Mouse (Mus musculus) heart, postnatal 25 days (tissue): ENCODE results near the gene Tmem184b. TPM values are rescaled to one million over a fixed set of nuclear protein-coding genes. Genes with fewer than 3 reads are reported as not detected.

Source experiments
- DNase-seq: peaks from one replicate; pipeline ENCODE4 v3.0.0; 2022; ENCODE audit warnings: low spot score
- intact Hi-C: fragments of 180-260 bp; cut with DNase I; formaldehyde crosslinking; loops from one replicate; pipeline ENCODE4 v1.15.1; 2025
- total RNA-seq, 2 experiments: library from RNA; stranded (reverse); gene quantifications; 2 replicates each; pipeline ENCODE4 v1.2.3; 2021

The Tmem184b gene
- total RNA-seq, result 10 to 100 TPM; 43.0 to 46.7 TPM

DNA sequence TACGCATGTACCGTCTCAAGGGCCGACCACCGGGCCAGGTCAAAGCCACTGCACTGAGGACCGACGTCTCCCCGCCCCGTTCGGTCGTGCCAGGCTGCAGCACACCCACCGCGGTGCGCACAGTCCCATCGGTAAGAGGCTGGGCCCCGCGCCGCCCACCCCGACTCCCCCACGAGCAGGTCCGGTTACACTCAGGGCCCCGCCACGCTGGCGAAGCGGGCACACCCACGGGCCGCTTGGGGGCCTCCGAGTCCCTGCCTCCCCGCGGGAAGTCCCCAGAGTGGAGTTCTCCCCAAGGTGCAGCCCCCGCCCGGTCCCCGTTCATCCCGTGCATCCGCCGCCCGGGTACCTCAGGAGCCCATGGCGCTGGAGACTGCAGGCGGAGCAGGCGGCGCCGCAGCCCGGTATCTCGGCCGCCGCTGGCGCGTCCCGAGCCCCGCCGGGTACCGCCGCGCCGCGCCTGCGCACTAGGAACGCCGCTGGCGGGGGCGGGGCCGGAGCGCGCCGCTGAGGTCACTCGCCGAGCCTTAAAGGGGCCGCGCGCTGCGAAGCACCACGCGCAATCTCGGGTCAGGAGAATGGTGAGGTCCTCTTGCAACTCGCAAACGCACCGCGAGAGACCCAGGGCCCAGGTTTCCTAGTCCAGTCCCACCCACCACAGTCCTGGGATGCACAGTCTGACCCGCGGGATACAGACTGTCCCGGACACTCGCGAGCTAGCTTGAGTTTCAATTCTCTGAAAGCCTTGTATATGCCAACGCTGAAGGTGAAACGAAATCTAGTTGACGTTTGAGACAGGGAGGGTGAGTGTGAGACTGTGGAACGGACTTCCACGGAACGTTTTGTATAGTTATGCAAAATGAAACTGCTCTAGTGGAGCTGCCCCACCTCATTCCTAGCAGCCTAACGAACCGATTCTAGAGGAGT lies at the start of gene Tmem184b:
Tmem184b (minus strand) TSS at position 734 of the 927 bp plus-strand sequence.
- peak; percentile 84 for DNase-seq
- intact Hi-C loops, result loop anchor here (2.0 kb wide), 1 partner anchor 40 kb away; no protein-coding TSS in a partner anchor

DNA sequence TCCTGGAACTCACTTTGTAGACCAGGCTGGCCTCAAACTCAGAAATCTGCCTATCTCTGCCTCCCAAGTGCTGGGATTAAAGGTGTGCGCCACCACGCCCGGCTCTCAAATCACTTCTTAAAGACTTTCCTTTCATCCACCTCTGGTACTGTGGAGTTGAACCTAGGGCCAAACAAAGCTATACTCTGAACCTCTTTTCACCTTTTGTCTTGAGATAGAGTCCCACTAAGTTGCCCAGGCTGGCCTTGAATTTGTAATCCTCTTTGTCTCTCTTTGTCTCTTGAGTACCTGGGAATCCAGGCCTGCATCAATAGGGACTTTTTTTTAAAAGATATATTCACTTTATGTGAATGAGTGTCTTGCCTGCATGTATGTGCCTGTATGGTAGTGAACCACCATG lies 44.7 kb upstream of the Tmem184b start:
- intact Hi-C loops, result no loop called here

DNA sequence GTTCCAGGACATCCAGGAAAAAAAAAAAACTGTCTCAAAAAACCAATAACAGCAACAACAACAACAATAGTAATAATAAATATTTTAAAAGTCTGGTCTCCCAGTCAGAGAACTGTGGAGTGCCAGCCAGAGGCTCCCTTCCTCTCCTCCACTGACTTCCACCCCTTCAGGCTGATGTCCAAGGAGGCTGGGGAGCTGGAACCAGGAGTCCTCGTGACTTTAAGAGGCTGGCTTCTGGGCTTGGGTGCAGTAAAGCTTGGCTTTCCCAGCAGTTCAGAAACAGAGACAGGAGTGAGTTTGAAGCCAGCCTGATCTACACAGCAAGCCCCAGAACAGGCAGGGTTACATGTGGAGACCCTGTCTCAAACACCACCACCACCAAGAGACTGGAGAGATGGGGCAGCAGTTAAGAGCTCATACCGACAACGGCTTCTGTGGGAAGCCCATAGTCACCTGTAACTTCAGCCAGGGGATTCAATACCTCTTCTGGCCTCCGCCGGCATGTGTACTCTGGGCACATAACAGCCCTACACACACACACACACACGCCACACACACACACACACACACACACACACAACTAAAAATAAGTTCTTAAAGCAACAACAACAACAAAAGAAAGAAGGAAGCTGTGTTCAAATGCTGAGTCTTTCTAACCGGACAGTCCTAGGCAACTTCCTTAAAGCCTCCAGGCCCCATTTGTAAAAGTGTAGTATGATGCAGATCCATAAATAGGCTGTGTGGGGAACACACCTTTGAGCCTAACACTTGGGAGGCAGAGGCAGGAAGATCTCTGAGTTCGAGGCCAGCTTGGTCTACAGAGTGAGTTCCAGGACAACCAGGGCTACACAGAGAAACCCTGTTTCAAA lies 42.7 kb upstream of the Tmem184b start:
- no peak for DNase-seq

More for the DNA sequence above, 44.7 kb upstream of the Tmem184b start:
- no peak for DNase-seq

DNA sequence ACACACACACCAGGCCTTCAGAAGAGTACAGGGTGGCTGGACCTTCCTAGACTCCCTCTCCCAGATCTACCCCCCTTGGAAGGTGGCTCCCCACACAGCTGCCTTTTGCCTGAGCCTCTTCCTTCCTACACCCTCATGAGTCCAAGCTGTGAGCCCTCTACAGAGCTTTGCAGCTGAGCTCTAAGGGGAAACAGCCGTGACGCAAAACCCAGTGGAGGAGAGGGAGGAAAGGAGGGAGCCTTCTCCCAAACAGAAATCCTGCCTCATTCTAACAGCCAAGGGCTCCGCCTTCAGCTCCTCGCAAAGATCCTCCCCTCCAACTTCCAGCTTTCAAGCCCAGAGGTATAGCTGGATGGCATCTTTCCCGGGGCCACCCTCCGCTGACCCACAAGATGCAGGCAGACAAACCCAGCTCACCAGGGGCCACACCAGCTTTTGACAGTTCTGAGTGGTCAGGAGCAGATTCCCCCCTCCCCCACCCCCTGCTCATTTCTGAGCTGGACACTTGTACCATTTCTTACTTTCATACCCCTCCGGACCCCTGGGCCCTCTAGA lies 40.6 kb upstream of the Tmem184b start:
- no peak for DNase-seq
- intact Hi-C loops, result loop anchor here (2.0 kb wide), 1 partner anchor 41 kb away; the partner anchor contains the start of gene Tmem184b

More for the DNA sequence above, 42.7 kb upstream of the Tmem184b start:
- intact Hi-C loops, result no loop called here

DNA sequence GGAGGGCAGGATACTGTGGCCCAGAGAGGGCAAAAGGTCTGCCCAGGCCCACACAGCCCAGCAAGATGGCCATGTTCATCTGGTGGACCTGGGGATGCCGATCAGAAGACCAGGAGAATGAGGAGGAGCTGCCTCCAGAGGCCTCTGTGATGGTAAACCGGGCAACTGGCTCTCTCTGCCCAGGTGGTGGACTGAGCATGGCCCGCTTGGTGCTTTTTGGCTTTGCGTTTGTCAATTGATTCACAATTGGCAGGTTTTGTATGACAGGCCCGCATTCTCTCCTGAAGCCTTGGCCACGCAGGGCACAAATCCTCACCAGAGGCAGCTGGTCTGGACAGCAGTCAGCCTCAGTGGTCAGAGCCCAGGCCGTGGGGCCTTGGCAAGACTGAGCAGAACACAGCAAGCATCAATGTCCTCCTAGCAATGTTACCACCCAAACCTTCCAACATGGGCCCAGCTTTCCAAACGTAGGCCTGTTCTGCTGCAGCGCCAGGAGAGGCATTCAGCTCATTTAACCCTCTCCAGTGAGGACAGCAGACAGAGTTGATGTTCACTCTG lies 39.7 kb upstream of the Tmem184b start:
- intact Hi-C loops, result loop anchor here (2.0 kb wide), 1 partner anchor 40 kb away; the partner anchor contains the start of gene Tmem184b
- DNase-seq, result no peak

DNA sequence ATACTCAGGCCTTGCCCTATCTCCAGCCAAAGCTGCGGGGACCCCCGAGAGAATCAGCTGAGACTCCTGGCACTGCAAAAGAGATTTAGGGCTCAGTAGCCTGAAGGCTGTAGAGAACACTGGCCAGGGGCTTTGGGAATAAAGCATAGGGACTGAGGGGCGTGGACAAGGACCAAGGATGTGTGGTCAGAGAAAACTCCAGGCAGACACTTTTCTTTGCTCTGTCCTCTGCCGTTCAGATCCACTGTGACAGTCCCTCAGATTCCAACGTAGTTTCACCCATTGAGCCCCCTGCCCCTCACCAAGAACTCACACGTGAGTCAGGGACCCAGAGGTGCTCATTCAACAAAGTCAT lies 38.9 kb upstream of the Tmem184b start:
- DNase-seq, result no peak
- intact Hi-C loops, result loop anchor here (2.0 kb wide), 1 partner anchor 39 kb away; the partner anchor contains the start of gene Tmem184b

DNA sequence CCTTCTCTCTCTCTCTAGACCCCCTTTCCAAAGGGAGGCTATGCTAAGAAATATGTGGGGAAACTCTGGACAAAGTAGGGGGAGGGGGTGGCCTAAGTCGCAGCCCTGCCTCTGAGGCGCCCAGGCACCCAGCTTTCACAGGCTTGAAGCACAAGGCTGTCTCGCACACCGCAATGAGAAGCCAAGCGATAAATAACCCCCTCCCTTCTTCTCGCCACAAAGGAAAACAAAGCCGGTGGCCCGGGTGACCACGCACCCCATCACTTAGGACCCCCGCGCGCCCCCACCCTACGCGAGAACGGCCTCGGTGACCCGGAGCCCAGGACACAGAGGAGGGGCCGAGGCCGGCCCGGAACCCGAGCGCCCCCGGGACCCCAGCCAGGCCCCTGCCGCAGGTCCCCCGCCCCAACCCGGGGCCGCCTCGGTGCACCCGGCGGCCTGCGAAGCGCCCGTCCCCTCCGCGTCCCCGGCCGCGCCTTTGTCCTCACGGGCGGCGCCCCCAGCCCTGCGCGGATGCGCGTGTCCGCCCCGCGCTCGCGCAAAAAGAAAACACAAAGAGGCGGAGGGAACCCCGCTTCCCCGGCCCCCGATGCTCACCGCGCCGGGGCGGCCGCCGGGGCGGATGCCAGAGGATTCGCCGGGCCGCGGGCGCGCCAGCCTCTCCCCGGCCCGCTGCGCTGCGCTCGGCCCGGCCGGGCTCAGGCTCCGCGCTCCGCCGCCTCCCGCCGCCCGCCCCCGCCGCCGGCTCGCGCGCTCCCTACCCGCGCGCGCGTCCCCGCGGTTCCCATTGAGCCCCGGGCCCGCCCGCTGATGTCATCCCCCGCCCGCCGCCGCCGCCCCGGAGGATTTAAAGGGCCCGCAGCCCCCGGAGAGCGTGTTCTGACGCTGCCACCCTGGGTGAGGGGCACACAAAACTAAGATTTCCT lies 38.2 kb upstream of the Tmem184b start:
- intact Hi-C loops, result loop anchor here (2.0 kb wide), 1 partner anchor 39 kb away; the partner anchor contains the start of gene Tmem184b
- peak; percentile 75 for DNase-seq

DNA sequence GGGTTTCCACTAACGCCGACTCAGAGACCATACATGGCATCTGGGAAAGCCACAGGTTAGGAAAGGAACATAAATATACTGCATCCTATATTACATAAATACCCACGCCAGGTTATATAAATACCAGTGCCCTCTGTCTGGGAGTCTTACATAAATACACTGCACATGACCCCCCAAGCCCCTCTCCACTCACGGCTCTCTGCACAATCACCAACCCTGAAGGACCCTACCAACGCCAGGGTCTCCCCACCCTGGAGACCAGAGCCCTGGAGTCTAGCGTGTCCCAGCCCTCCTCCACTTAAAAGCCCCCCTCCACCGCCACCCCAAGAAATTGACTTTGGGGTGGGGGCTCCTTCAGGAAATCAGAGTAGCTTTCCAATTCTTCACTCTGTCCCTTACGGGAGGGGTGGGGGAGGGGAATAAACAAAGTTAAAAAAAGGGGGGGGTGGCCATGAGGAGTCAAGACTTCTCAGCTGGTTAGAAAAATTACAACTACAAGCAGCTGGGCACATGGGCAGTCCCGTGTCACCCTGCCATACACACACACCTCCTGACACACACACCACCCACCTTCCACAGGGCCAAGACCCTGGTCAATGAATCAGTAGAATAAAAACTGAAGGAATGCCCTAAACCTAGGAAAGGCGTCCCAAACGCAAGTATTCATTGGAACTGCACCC lies 37.4 kb upstream of the Tmem184b start:
- intact Hi-C loops, result no loop called here

DNA sequence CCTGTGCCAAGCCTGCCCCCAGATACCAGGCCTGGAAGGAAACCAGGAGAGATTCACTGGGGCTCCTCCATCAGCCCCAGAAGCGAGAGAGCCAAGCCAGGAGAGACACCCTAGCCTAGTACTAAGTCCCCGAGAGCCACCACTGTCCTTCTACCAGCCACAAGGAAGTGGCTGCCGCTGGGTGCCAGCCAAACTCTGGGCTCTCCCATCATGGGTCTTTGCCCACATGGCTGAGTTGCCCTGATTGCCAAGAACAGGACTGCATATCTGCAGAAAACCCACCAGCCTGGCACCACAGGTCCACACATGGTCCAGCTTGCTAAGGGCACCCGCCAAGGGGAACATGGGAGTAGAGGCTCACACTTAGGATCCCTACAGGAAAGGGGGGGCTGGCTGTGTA lies 36.9 kb upstream of the Tmem184b start:
- intact Hi-C loops, result no loop called here
- peak; percentile 37 for DNase-seq

More for the DNA sequence above, 37.4 kb upstream of the Tmem184b start:
- no peak for DNase-seq

DNA sequence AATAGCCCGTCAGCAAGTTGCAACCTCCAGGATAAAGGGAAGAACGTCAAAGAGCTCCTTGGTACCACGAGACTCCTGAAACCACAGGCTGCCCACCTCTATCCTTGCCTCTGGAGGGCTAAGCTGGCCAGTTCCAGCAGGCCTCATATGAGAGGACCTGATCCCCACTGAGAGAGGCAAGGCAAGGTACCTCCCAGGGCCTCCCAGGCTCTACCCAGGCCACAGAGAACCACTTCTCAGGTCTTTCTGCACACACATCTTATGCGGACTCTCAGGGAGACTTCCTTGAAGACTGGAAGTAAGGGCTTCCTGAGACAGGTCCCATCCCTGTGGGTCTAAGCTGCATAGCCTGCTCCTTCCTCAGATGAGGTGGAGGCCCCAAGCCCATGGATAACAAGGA lies 36.0 kb upstream of the Tmem184b start:
- DNase-seq, result no peak
- intact Hi-C loops, result no loop called here

DNA sequence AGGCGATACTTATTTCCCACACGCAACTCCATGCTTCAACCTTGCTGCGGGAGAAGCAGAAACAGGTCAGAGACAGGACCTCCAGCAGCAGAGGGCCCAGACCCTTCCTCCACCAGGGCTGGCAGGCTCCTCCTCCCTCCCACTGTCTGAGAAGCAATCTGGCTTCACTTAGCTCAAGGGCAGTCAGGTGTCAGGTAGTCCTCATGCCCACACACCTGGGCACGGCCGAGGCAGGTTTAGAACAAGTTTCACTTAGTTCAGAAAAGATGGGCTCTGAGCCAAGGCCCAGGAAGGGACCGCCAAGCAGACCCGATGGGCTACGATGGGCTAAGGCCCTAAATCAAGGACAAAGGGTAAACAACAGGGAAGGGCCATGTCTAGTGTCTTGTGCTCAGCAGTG lies 35.4 kb upstream of the Tmem184b start:
- DNase-seq, result no peak
- intact Hi-C loops, result no loop called here

DNA sequence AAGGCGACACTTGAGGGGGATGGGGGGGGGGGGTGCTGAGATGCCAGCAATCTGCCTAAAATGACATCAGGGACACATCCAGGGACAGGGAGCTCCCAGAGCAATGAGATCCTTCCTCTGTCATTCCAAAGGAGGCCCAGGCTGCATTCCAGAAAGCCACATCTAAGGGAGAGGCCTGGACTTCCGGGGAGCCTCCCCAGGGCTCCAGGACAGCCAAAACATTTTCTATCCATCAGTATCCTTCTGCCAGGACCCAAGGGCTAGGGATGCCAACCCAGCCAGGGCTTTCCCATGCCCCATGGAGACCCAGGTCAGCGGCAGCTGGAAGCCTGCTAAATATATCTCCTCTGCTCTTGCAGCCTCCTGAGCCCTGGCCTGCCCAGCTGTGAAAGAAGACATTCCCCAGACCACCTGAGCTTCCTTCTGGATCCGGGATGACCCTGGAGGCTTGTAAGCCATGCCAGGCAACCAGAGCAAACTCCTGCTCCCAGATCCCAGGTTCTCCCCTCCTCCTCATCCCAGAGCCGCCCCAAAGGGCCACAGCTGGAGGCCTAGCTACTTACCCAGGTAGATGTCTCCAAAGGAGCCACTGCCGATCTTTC lies 34.9 kb upstream of the Tmem184b start:
- intact Hi-C loops, result no loop called here
- DNase-seq, result no peak

DNA sequence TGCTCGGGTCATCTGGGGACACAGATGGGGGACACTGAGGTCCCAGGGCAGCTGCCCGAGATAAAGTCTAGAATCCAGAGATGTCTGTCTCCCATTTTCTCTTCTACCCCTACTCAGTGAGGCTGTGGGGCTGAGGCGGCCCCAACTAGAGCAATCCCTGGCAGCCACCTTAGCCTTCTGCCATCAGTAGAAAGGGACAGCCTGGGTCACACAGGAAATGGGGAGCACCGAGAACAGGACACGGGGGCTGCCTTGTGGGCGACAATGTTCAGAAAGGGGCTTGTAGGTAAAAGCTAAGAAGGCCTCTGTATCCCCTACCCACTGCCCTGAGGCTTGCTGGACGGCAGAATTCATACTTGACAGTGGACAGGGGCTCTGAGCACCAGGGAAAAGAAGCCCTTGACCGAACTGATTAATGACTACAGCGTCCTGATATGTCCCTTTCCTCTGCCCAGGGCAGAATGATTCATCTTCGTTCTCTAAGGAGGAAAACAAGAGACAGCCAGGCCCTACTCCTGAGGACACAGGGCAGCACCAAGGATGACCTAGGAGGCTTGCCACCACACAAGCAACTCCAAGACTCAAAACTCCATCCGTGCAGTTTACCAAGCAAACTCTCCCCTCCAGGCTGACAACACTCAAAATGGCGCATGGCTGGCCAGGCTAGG lies 34.3 kb upstream of the Tmem184b start:
- no peak for DNase-seq
- intact Hi-C loops, result no loop called here

DNA sequence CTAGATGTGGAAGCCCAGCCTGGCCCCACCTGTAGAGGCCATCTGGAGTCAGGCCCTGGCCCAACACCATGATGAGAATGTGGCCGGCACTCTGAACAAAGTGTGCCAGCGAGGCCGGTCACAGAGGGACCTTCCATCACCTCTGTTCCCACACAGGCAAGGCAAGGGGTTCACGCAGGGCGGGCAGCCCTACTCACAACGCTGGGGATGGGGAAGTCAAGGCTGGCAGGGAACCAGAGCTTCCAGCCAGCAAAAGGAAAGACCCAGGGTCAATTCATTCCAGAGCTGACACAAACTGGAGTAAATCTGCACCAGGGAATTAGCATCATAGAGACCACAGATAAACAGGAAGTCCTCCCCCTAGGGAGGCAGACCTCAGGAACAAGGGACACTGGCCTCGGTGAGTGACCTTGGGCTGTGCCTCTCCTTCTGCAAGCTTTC lies 33.1 kb upstream of the Tmem184b start:
- peak; percentile 30 for DNase-seq
- intact Hi-C loops, result no loop called here

DNA sequence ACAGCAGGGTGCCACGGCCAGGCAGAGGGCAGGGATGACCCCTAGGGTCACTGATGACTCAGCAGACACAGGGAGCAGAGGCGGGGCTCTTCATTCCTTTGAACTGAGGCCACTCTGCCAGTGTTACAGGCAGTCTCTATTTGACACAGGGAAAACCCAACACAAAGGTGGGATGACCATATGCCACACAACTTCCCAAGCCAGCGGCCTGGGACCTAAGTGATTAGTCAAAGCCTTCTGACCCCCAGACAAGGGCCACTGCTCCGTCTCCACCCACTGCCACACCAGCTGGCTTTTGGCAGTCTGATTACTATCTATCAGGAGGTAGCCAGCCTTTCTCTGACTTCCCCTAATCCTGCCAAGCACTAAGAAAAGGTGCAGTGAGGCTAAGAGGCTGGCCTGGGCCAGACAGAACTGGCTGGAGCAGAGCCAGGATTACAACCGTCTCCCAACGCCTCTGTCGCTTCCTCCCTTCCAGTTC lies 31.9 kb upstream of the Tmem184b start:
- intact Hi-C loops, result no loop called here
- no peak for DNase-seq

DNA sequence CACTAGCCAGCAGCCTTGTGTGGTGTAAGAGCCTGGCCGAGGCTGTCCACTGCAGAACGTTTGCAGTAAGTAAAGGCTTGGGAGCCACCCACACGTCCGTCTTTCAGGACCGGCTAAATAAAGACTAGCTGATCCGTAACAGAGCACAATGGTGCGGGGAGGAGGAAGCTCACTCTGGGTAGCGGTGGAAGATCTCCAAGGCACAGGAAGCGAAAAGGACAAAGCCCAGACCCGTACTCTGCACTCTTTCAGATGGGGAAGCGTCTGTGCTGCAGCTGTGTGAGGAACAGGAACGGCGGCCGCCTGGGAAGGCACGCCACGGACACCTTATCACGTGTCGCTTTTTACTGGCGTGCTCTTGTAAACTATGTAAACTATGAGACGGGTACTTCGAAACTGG lies 29.5 kb upstream of the Tmem184b start:
- intact Hi-C loops, result no loop called here
- peak; percentile 40 for DNase-seq

DNA sequence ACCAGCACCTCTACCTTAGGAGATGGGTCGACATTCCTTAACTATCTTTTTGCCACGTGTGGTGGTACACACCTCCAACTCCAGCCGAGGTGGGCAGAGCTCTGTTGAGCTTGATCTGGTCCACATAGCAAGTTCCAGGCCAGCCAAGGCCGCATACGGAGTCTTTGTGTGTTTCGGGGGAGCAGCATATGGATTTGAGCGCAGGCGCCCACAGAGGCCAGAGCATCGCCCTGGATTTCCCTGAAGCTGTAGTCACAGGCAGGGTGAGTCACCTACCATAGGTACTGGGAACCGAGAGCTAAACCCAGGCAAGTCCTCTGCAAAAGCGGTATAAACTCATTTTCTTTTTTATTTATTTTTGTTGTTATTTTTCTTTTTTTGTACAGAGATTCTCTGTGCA lies 29.0 kb upstream of the Tmem184b start:
- intact Hi-C loops, result no loop called here
- DNase-seq, result no peak
